Mouse (Mus musculus): ENCODE data around the gene Iars. TPM values are rescaled to one million over a fixed set of nuclear protein-coding genes. Genes with fewer than 3 reads are reported as not detected.

Iars gene
- total RNA-seq (2012; rRNA removed) (86.4 and 115 TPM in 2 replicates), polyA plus RNA-seq (2012; ENCODE audit: insufficient read depth in 1 of 2, insufficient read length in 2 of 2, low read depth in 1 of 2, low replicate concordance in 2 of 2, missing spikeins in 1 of 2) (1,000 to 10,000 TPM in 1 of 2 experiments, 100 to 1,000 TPM in 1; 178 to 4,419 TPM)

- H3K27me3 ChIP-seq (ENCODE audit: control insufficient read depth in 1 of 2, insufficient read depth in 2 of 2, low read length in 2 of 2), result no peaks in the 10 kb centered on the region
- peaks cover 47% of the 10 kb centered on the region for H3K79me2 ChIP-seq (ENCODE audit: control insufficient read depth, insufficient read depth, low read length, poor library complexity)
- peak within 1 kb of the TSS; percentile 83 for H3K27ac ChIP-seq (ENCODE audit: control insufficient read depth, low read depth, low read length)
- H3K4me3 ChIP-seq (ENCODE audit: control insufficient read depth in 1 of 2, insufficient read depth in 1 of 2, low read depth in 2 of 2, low read length in 2 of 2), result peak within 1 kb of the TSS; percentile 76 to 79
- H3K36me3 ChIP-seq (ENCODE audit: control insufficient read depth in 1 of 2, insufficient read depth in 2 of 2, low read length in 2 of 2), result peaks cover 18 to 32% of the 10 kb centered on the region in 2 experiments
- H3K9ac ChIP-seq (ENCODE audit: control insufficient read depth, low read depth, low read length, poor library complexity, severe bottlenecking), result peak within 1 kb of the TSS; percentile 88
- no peaks in the 10 kb centered on the region for H3K9me3 ChIP-seq (replicated peaks; ENCODE audit: insufficient read depth, low read length)
- H3K4me1 ChIP-seq (ENCODE audit: control insufficient read depth in 1 of 2, insufficient read depth in 2 of 2, low read length in 2 of 2), result peaks cover 0 to 16% of the 10 kb centered on the region in 2 experiments; a peak in 3 of 4 replicates
- peak; percentile 99 for DNase-seq (ENCODE audit: low read depth, low spot score)
- TF ChIP-seq CHD2 (IDR thresholded peaks at IDR 0.05; ENCODE audit: low read length) (peak; percentile 68; the same call in 1 of the 2 replicates), SIN3A (IDR thresholded peaks at IDR 0.05; ENCODE audit: low read length) (peak; percentile 92), POLR2A (IDR thresholded peaks at IDR 0.05; ENCODE audit: control insufficient read depth in 1 of 2, insufficient read depth in 1 of 2, low read depth in 1 of 2, low read length in 2 of 2, poor library complexity in 1 of 2) (peak; percentile 43 to 96), SMC3 (IDR thresholded peaks at IDR 0.05; ENCODE audit: low read depth, low read length) (no peak), KAT2A (conservative IDR thresholded peaks at IDR 0.05; ENCODE audit: low read depth, low read length) (peak; percentile 74; the same call in 1 of the 2 replicates), ZC3H11A (IDR thresholded peaks at IDR 0.05; ENCODE audit: low read depth, low read length) (no peak), MAX (IDR thresholded peaks at IDR 0.05; ENCODE audit: low read length) (peak; percentile 99), POLR2AphosphoS5 (IDR thresholded peaks at IDR 0.05; ENCODE audit: borderline replicate concordance, low read depth, low read length) (peak; percentile 29; the same call in 1 of the 2 replicates), HCFC1 (IDR thresholded peaks at IDR 0.05; ENCODE audit: low read depth, low read length) (peak; percentile 89), RAD21 (IDR thresholded peaks at IDR 0.05; ENCODE audit: low read depth, low read length) (no peak), MXI1 (IDR thresholded peaks at IDR 0.05; ENCODE audit: low read depth, low read length) (peak; percentile 97), TCF12 (IDR thresholded peaks at IDR 0.05; ENCODE audit: low read depth, low read length) (peak; percentile 58), NRF1 (IDR thresholded peaks at IDR 0.05; ENCODE audit: insufficient read depth, low read depth, low read length, poor library complexity, severe bottlenecking) (0 out of 2 replicates have a peak, but pooled peaks have one; percentile 32), TBP (IDR thresholded peaks at IDR 0.05; ENCODE audit: low read depth, low read length) (peak; percentile 75), POLR2AphosphoS2 (IDR thresholded peaks at IDR 0.05; ENCODE audit: low read length) (peak; percentile 92), RCOR1 (IDR thresholded peaks at IDR 0.05; ENCODE audit: low read depth, low read length) (no peak), UBTF (IDR thresholded peaks at IDR 0.05; ENCODE audit: borderline replicate concordance, insufficient read depth, low read depth, low read length) (no peak), NELFE (IDR thresholded peaks at IDR 0.05; ENCODE audit: low read depth, low read length) (peak; percentile 90), ELF1 (IDR thresholded peaks at IDR 0.05; ENCODE audit: low read depth, low read length) (peak; percentile 56), ZMIZ1 (IDR thresholded peaks at IDR 0.05; ENCODE audit: low read depth, low read length) (peak; percentile 82; the same call in 1 of the 2 replicates), ETS1 (IDR thresholded peaks at IDR 0.05; ENCODE audit: low read depth, low read length) (0 out of 2 replicates have a peak, but pooled peaks have one; percentile 7), MYC (IDR thresholded peaks at IDR 0.05; ENCODE audit: low read depth, low read length) (peak; percentile 100)
Measured at GRCm38 (mm10) chr13:49681351-49682232, at the start of gene Iars. TSS of gene Iars (plus strand) at chr13:49682100.
